Mouse (Mus musculus) brain, embryonic 14.5 days (tissue): Measurements from ENCODE around the gene Amtn.

Experiments
- CTCF ChIP-seq: fragments of 200-500 bp; IDR thresholded peaks from 2 replicates; pipeline ENCODE4 v1.5.1; 2012; ENCODE audit warnings: inconsistent platforms, mild to moderate bottlenecking, moderate library complexity, borderline replicate concordance; ENCODE audit not compliant: insufficient read depth, insufficient read length; ENCODE audit errors: extremely low read depth
- POLR2A ChIP-seq: fragments of 200-500 bp; IDR thresholded peaks from 2 replicates; pipeline ENCODE4 v1.6.1; 2012; ENCODE audit warnings: mild to moderate bottlenecking, inconsistent platforms, borderline replicate concordance; ENCODE audit not compliant: poor library complexity, insufficient read depth, insufficient read length, severe bottlenecking; ENCODE audit errors: extremely low read depth

GRCm38 (mm10) chr5:88372563-88372962 is 3.3 kb upstream of the Amtn start:
- no peak for TF ChIP-seq CTCF
- TF ChIP-seq POLR2A, result no peak
